Mouse (Mus musculus): ENCODE data around the gene Steap4.
"Not testable (repeated sequence)": the region's sequence is repeated elsewhere in the genome, so short reads cannot be mapped to it uniquely, and the experiment has no call there.

Steap4 gene

DNA sequence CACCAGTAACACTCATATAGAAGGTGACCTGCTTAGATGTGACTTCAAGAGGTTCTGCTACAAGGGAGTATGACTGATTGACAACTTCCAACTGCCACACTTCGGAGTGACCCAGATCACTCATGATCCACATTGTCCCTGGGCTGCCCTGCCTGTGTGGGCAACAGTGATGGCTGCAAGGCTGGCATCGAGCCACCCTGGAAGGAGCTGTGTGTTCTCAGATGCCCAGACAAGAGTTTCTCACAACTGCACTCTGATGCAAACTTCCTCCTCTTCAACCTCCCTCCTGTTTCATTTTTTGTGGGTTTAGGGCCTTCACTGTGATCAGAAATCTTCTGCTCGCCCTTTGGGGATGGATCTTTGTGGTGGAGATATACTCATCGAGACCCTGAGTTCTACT, 28.2 kb downstream of the Steap4 start:
- DNase-seq (ENCODE audit: low spot score) = no peak

- DNase-seq (ENCODE audit: low spot score) = not testable (repeated sequence)
Observed at GRCm38 (mm10) chr5:7991631-7992030, 31.4 kb downstream of the Steap4 start.

- DNase-seq (ENCODE audit: low spot score) = no peak
Observed at GRCm38 (mm10) chr5:7993766-7994165, 33.5 kb downstream of the Steap4 start.

- no peak for DNase-seq (ENCODE audit: low spot score)
Observed at GRCm38 (mm10) chr5:7995288-7995897, 35.1 kb downstream of the Steap4 start.

- DNase-seq (ENCODE audit: low spot score) = peak; percentile 6
Observed at GRCm38 (mm10) chr5:7996401-7997044, 36.3 kb downstream of the Steap4 start.

GRCm38 (mm10) chr5:7997086-7997485, 36.8 kb downstream of the Steap4 start:
- DNase-seq (ENCODE audit: low spot score) = no peak

DNA sequence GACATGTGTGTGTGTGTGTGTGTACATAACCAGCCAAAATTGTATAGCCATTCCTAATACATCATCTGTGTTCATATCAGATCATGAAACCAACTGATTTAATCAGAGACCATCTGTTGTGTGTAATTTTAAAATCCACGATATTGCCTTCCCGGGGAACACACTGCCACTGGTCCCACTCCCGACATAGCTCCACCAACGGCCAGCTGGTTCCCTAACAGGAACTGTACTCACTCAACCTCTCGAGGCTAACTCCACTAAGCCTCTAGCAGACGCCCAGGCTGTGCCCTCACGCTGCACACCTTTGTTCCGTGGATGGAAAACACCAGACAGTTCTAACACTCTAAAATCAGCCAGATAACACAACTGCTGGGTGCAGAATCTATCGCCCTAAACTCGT, 40.2 kb downstream of the Steap4 start:
- DNase-seq (ENCODE audit: low spot score) = no peak

- no peak for DNase-seq (ENCODE audit: low spot score)
Observed at GRCm38 (mm10) chr5:8002827-8003226, 42.6 kb downstream of the Steap4 start.

- DNase-seq (ENCODE audit: low spot score) = no peak
Observed at GRCm38 (mm10) chr5:8013276-8013675, 53.0 kb downstream of the Steap4 start.

All from ovary, postnatal 14 days (tissue).